Mouse (Mus musculus) cerebellum, postnatal 4 days (tissue): Measurements from ENCODE around the gene Xrcc2.
"Not testable (repeated sequence)": the region's sequence is repeated elsewhere in the genome, so short reads cannot be mapped to it uniquely, and the experiment has no call there.

Experiments used
- DNase-seq, 2 experiments: peaks; one replicate each; pipeline ENCODE4 v3.0.0; 2022; ENCODE audit warnings: low spot score in 2 of 2, mixed read lengths in 1 of 2

The Xrcc2 gene

DNA sequence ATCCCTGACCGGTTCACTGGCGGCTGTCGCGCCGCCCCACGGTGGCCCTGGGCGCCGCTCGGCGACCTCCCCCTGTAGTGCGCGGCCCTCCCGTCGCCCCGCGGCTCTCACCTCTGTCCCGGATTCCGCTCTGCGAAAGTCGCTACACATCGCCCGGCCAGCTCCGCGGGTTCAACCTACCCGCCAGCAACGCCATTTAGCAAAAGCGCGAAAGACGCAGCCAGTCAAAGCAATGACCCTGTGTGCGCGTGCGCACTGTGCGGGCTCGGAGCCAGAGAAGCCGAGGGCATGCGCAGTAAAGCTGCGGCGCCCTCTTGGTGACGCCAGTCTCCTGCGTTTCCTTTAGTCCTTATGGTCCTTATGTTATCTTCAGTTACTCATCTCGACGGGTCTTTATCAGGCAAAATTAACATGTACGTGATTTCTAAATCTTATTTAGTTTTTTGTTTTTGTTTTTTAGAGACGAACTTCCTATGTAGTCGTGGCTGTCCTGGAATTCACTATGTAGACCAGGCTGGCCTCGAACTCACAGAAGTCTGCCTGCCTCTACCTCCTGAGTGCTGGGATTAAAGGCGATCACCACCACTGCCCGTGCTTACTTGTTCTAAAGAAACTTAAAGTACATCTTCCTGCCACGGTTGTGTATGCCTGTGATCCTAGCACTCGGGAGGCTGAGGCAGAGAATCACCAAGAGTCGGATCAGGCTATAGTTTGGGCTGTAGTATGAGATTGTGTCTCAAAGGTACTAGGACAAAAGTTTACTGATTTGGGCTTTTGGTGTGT is at the start of gene Xrcc2:
Gene Xrcc2 (minus strand): TSS at position 259 of the 783 bp plus-strand sequence.
- peak; percentile 95 to 98 for DNase-seq

DNA sequence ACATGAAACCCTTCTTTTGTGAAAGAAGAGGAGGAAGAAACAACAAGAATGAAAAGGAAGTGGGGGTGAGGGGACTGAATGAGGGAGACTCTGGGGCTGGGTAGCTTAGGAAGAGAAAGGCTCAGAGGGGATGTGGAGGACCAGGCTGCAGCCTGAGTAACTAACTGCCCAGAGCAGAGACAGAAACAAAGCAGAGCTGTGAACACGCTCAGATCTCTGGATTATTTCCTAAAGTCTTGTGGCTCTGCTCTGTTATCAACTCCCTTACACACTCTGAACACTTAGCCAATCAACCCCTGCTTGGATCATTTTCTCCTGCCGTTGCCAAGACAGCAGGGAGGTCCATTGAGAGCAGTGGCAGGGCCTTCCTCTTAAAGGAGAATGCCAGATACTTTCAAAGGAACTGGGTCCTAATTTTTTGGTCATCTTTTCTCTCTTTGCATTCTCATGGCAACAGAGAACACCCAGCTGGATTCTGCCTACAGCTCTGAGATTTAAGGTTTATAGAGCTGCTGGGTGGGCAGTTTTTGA is 48.7 kb upstream of the Xrcc2 start:
- DNase-seq: no peak

DNA sequence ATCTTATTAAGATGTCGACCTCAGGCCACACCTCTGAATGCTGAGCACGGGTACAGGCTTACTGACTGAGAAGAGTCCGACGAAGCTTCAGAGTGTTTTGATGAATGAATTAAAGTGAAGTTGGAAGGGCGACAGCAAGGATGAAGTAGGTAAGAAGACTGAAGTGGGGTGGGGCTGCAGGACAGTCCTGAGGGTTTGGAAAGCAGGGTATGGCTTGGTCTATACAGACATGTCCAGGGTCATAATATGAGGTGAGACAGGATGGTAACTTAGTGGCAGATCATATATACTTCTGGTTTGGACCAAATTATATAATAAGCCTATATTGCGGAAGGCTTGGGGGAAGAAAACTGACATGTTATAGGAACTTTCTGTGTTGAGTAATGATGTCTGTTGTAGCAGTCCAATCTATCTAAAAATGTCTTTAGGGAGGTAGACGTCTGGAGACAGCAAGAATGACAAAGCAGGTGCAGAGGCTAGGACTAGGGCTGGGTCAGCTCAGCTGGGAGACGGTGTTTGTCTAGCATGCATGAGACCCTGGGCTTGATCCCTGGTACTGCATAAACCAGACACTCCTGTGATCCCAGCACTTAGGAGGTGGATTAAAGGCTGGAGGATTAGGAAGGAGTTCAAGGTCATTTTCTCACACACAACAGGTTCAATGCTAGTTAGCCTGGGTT is 48.1 kb upstream of the Xrcc2 start:
- no peak for DNase-seq

DNA sequence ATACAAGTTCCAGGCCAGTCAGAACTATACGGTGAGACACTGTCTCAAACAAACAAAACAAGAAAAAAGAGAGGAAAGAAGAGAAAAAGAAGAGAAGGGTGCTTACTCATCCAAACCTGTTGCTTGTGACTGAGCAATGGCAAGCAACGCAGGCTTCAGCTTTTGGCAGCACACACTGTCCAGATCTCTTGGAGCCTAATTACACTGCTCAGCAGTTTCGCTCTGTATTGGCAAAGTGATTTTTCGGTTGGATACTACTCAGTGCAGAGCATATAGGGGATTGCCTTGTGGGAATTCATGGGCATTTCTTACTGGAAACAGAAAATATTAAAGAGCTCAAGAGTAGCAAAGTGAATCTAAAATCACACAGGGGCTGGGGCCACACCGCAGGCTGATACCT is 47.2 kb upstream of the Xrcc2 start:
- DNase-seq: no peak

DNA sequence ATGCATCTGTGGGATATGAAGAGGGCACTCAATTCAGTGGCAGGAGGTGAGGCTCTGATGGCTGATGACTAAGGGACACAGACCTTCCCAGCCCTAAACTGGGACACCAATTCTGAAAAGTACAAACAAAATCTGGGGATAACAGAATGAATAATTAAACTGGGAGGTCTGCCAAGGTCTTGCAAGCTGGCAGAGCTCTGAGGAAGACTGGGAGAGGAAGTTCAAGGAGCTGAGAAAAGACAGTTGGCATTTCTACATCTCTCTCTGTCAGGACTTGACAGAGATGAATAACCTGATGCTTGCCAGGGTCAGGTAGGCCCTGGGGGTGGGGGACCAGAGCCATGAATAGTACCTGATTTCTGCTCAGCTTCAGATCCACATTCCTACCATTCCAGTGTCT is 45.9 kb upstream of the Xrcc2 start:
- no peak for DNase-seq

DNA sequence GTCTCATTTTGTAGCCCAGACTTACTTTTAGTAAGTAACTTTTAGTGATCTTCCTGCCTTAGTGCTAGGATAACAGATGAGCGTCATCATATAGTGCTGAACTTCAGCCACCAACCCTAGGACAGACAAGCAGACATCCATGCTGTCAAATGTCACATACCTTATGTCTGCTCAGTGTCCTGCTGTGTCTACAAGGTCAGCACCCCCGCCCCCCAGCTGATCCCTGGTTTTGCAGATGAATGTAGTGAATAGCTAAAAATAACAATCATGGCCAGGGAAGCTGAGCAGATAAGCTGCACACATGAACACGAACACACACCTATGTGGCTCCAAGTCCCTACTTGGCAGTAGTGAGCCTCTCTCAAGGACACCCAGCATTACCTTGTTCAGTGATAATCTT is 43.0 kb upstream of the Xrcc2 start:
- DNase-seq: no peak

DNA sequence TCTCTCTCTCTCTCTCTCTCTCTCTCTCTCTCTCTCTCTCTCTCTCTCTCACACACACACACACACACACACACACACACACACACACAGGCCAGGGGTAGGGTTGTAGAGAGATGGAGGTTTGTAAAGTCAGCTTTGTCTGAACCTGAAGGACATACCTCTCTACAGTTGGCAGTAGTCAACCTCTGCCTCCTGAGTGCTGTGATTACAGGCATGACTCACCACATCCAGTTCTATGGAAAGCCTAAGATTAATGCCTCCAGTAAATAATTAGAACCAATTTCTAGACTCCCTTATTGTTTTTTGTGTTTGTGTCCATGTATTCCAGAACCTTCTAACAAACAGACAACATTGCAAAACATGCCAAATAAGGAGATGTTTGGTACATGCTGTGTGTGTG is 42.3 kb upstream of the Xrcc2 start:
- DNase-seq: no peak

DNA sequence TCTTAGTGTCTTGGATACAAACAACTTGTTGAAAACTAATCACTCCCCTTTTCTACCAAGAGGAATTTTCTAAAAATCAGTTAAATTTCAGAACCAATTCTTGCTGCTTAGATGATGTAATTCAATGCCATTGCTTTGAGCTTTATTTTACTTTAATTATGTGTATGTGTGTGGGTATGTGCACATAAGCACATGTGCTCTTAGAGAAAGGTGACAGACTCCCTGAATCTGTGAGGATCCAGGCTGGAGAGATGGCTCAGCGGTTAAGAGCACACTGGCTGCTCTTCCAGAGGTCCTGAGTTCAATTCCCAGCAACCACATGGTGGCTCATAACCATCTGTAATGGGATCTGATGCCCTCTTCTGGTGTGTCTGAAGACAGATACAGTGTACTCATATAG is 33.3 kb upstream of the Xrcc2 start:
- DNase-seq: not testable (repeated sequence)

DNA sequence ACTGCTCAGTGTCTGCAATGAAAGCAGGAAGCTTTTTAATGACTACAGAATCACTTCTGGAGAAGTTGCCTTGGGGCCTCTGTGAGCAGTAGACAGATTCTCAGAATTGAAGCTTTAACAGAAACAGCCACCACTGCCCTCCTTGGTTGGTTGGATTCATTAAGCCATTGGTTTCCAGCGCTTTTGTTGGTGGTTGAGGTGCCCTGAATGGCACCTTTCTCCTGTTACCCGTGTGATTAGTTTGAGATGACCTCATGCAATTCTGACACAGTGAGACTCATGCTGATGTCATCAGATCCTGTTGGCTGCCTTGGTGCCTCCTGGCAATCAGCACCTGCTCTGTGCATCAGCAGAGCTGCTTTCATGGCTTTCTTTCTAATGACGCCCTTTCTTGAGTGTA is 32.8 kb upstream of the Xrcc2 start:
- DNase-seq: no peak

DNA sequence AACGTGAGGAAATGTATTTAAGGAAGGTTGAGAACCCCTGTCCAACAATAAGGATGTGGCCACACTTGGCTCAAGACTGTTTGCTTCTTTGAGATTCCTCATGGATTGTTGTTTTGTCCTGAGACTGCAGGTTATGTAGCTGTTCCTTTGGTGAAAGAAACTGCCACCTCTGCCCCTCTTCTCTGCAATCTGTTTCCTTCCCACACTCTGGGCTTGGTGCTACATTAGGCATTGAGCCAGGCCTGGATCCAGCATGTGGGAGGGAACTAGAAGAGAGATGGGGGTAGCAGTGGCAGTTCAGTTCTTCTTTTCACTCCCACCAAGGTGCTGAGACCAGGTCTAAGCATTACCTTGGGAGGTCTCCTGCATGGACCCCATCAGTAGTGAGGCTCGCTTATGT is 30.2 kb upstream of the Xrcc2 start:
- DNase-seq: no peak

DNA sequence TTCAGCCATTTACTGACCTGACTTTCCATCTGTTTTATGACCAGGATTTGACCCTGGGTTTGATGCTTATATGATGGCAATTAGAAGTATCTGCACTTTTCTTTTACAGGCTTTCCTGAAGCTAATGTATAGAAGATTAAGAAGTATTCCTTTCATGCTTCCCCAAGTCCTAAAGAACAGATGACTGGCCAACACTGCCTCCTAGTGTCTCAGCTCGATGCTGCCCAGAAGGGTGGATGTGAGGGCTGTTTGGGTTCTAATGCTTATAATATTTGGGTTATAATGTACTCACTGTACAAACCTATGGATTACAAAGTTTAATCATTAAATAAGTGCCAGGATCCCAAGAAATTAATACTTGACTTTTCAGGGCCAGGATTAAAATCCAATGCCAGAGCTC is 28.7 kb upstream of the Xrcc2 start:
- peak in 1 of 2 experiments; percentile 46 for DNase-seq

DNA sequence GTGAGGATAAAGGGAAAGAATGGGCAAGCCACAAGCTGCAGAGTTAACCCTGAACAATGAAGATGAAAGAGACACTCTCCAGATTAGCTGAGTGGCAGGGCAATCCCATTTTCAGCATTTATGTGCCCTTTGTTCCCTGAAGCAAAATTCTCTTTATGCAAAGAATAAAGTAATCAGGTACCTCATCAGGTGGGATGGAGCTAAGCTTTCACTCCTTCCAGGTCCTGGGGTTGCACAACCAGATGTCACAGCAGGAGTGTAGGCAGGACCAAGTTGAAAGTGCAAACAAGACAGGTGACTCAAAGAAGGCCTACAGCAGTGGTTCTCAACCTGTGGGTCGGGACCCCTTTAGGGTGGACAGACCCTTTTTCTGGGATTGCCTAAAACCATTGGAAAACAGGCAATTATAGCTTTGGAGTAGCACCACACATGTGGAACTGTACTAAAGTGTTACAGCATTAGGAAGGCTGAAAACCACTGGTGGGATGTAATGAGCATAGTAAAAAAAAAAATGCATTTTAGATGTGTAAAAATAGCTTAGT is 18.6 kb upstream of the Xrcc2 start:
- DNase-seq: no peak

DNA sequence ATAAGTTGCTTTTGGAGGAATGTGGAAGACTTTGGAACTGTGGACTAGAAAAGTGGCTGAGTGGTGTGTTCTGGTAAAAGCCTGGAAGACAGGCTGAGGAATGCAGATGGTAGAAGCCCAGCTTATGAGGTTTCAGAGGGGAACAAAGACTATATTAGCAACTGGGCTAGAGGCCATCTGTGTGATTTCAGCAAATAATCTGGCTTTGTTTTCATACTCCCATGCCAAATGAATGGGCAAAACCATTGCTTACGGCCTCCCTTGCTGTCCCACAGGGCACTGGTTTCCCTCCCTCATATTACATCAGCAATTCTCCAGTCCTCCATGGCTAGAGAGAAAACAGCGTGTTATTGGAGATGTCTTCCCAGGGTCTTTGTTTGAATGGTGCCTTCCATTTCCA is 17.4 kb upstream of the Xrcc2 start:
- DNase-seq: no peak

DNA sequence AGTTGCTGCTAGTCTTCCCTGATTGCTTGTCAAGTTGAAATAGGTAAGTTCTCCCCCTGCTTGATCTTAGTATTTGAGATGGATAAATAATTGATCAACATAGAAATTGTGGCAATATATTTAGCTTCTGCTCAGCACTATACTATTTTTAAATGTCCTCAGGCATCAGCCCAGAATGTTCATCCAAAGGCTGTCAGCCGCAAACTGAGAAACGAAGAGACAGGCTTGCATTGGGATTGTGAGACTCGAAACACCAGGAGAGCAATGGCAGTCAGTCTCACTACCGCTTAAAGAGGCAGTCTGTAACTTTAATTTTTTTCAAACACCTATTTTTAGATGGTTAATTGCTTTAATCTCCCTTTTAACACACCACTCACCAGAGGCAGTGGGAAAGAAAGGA is 13.8 kb upstream of the Xrcc2 start:
- no peak for DNase-seq

DNA sequence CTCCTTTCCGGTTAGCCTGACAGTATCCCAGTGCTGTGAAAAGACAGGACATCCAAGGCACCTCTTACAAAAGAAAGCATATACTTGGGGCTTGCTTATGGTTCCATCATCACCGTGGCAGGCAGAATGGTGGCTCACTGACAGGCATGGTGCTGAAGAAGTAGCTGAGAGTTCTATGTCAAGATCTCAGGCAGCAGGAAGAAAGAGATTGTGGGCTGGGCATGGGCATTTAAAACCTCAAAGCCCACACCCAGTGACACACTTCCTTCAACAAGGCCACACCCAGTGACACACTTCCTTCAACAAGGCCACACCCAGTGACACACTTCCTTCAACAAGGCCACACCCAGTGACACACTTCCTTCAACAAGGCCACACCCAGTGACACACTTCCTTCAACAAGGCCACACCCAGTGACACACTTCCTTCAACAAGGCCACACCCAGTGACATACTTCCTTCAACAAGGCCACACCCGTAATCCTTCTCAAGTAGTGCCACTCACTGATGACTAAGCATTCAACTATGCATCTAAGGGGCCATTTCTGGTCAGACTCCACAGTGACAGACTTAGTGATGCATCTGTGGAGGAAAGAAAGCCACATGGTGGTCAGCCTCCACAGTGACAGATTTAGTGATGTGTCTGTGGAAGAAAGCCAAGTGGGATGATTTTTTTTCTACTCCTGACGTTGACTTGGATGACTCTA is 7.5 kb upstream of the Xrcc2 start:
- not testable (repeated sequence) for DNase-seq

DNA sequence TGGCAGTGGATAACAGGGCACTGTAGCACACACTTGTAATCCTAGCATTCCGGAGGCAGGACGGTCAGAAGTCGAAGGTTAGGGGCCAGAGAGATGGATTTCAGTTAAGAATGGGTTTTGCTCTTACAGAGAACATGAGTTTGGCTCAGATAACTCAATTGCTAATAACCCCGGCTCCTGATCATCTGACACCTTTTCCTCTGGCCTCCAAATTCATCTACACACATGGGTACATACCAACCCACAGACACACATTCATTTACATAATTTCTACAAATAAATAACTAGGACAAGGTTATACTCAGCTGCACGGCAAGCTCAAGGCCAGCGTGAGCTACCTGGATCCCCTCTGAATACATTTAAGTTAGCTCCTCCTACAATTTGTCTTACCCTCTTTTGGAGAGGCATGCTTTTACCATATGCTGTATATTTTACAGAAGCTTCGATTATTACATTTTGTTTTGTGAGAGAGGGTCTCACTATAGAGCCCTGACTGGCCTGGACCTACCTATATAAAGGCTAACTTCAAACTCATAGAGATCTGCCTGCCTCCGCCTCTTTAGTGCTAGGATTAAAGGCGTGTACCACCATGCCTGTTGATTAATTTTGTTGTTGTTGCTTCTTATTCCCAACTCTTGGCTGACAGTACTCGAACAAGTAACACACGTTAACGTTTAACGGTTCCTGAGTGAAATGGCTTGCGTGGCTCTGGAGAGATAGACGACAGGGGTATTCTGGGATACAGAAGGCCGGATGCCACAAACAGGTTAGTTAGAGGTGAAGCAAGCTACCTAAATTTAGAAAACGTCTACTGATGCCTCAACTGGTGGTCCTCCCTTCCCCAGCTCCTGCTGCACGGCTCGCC is 691 bp downstream of the Xrcc2 start:
- no peak for DNase-seq

DNA sequence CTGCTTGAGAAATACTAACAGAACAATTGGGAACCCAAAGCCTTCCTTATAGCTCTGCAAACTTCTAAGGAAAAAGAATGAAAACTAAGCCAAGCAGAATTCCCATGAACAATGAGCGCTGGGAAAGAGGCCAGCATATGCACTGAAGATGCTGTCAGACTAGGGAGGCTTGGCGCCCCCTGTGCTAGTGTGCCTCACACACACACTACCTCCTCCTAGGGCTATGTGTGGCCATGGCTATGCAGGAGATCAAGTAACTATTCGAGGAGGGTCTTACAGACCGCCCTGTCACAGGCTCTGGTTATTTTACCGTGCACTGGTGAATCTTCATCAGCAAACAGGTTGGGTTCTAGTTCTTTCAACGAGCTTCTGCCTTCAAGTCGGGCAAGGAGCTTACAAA is 7.7 kb downstream of the Xrcc2 start:
- peak in 1 of 2 experiments; percentile 6 for DNase-seq

DNA sequence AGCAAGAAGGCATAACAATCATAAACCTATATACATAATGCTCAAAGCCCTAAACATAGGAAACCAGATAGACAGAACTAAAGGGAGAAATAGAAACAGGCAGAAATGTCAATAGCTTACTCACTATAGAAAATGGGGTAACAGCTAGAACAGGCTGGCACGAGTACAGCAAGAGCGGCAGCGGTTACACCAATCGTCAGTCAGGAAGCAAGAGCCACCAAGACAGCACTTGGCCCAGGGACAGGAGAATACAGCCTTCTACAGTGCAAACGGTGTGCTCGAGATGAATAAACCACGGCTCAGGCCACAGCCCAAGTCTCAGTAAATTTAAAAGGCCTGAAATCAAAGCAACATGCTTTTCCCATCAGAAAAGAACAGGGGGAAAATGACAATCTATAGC is 9.4 kb downstream of the Xrcc2 start:
- no peak for DNase-seq

DNA sequence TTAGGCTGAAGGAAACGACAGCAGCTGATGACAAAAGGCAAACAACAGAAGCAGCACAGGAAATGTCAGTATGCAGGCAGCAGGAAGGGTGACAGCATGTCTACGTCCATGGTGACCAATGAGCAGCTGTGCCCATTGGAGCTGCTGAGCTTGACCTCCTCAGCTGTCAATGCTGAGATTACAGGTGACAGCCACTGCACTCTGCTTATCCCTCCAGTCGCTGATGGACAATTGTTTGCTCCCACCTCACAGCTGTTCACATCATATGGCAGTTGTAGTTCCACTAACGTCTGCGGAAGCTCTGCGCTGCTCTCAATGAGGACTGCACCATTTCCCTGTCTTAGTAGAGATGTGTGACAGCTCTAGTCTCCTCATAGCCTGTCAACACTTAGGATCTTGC is 9.8 kb downstream of the Xrcc2 start:
- DNase-seq: no peak

DNA sequence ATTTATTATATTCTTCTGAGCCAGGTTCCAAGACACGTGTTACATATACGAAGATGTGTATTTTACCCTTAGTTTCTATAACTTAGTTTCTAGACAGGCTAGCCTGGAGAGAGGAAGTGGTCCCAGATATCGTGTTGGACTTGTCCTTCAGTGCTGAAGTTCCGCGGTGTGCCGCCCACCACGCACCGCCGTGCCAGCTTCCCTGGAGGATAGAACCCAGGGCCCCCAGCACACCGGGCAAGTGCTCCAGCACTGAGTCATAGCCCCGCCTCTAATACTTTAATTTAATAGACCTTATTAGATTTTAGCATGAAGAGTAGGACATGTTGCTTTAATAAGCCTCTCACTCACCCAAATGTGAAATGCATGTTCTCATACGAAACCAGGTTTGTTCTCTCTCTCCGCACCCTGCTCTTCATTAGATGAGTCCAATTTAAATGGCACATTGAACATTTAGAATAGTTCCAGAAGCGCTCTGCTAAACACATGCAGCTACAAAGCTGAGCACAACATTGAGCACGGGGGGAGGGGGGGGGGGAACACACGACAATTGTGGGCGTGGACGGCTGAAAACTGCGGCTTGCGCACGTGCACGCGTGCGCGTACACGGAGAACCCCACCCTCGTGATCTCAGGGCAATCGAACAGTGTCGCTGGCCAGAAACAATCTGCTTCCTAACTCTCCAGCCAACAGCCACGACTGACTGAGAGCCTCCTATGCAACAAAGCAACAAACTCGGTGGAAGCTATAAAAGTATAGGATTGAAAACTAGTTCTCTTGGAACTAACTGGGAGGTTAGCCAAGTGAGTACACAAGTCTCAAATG is 33.7 kb downstream of the Xrcc2 start:
- no peak for DNase-seq
